Mouse (Mus musculus): ENCODE data around the gene Armc7. TPM values are rescaled to one million over a fixed set of nuclear protein-coding genes. Genes with fewer than 3 reads are reported as not detected.

Armc7 gene
- total and polyA plus RNA-seq, 3 experiments: 1.9 to 3.3 (median 2.7) TPM

DNA sequence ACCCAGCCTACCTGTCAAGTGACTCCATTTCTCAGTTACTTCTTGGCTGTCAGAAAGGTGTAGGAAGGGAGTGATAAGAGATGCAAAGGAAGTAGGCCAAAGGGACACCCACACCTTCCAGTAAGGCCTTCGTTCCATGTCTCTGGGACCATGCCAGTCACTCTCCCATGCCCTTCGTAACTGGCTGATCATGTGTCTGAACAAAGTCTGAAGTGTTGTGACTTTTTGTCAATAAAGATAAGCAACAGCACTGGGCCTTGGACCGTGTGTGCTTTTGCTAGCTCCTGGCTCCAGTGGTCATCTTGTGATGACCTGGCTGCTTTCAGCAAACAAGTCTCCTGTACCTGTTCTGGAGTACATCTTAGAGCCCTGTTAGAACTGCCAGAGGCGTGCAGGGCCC, 42.7 kb upstream of the Armc7 start:
- Histone ChIP-seq H3K79me2 (replicated peaks; ENCODE audit: control insufficient read depth, insufficient read depth, low read length) (no peaks in the 10 kb centered on the region), H3K27ac (no peak overlapping the region), H3K27me3 (ENCODE audit: control insufficient read depth, insufficient read depth, low read length) (no peaks in the 10 kb centered on the region), H3K4me1 (ENCODE audit: control insufficient read depth, insufficient read depth, low read length) (peaks cover 4% of the 10 kb centered on the region), H3K36me3 (ENCODE audit: control insufficient read depth, insufficient read depth, low read length) (no peaks in the 10 kb centered on the region), H3K9ac (ENCODE audit: low read depth, low read length) (no peak overlapping the region), H3K4me3 (no peak overlapping the region)
- DNase-seq: no peak
- intact Hi-C loops (cut with DNase I): no loop called here
- no peak for TF ChIP-seq POLR2A (IDR thresholded peaks at IDR 0.05; ENCODE audit: insufficient read depth, low read depth, low read length)
- TF ChIP-seq EP300 (IDR thresholded peaks at IDR 0.05; ENCODE audit: insufficient read depth, low read depth, low read length): no peak
- no peak for TF ChIP-seq CTCF (IDR thresholded peaks at IDR 0.05)
- WGBS: 50% methylated on average over 4 of the region's 4 CpGs

DNA sequence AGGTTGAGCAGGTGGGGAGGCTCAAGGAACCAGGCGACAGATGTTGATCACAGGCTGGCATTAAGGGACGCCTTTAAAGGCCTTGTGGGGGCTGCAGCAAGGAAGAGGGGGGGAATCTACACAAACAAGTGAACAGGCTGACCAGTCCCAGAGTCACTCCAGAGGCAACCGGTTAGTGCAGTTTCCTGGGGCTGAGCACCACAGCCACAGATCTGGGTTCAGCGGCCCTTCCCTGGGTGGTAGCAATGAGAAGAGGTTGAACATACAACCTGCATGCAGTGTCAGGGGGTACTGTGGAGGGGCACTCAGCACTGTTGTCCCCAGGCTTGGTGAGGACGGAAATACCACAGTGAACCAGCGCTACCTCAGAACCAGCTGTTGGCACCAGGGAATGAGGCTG, 42.1 kb upstream of the Armc7 start:
- no peak for TF ChIP-seq CTCF (IDR thresholded peaks at IDR 0.05)
- TF ChIP-seq EP300 (IDR thresholded peaks at IDR 0.05; ENCODE audit: insufficient read depth, low read depth, low read length): no peak
- TF ChIP-seq POLR2A (IDR thresholded peaks at IDR 0.05; ENCODE audit: insufficient read depth, low read depth, low read length): no peak
- intact Hi-C loops (cut with DNase I): no loop called here
- Histone ChIP-seq H3K27ac (no peak overlapping the region), H3K4me3 (no peak overlapping the region), H3K9ac (ENCODE audit: low read depth, low read length) (no peak overlapping the region), H3K4me1 (ENCODE audit: control insufficient read depth, insufficient read depth, low read length) (peaks cover 2% of the 10 kb centered on the region), H3K79me2 (replicated peaks; ENCODE audit: control insufficient read depth, insufficient read depth, low read length) (no peaks in the 10 kb centered on the region), H3K27me3 (ENCODE audit: control insufficient read depth, insufficient read depth, low read length) (no peaks in the 10 kb centered on the region), H3K36me3 (ENCODE audit: control insufficient read depth, insufficient read depth, low read length) (no peaks in the 10 kb centered on the region)
- no peak for DNase-seq
- 81% methylated on average over 6 of the region's 6 CpGs for WGBS

DNA sequence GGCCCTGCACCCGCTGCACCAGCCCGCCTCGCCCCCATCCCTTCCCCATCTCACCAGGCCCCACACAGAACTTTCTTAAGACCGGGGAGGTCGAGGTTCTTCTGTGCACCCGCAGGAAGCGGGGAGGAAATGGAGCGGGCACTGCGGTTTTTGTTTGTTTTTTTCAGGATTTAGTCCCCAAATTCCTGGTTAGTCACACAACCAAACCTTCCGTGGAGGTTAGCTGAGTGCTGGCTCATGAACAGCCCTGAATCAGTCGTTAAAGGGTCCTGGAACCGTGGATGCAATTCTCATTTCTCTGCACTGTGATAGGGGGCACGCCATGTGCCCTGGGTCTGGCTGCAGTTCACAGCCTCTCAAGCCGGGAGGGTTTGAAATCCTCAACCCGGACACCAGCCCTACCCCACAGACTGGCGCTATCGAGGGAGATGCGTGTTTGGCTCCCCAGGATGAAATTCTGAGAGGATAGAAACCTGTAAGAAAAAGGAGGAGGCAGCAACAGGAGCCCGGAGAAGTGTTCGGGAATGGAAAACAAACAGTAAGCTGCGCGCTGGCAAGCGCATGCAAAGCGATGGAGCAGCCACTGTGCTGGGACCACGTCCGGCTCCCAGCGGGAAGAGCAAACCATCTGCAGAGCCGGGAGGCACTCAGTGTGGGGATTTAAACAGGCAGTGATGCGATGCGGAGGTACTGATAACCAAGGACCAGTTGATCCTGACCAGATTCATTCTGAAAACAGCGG, 39.7 kb upstream of the Armc7 start:
- no peak for TF ChIP-seq CTCF (IDR thresholded peaks at IDR 0.05)
- 0 out of 2 replicates have a peak, but pooled peaks have one; percentile 31 for TF ChIP-seq EP300 (IDR thresholded peaks at IDR 0.05; ENCODE audit: insufficient read depth, low read depth, low read length)
- no peak for TF ChIP-seq POLR2A (IDR thresholded peaks at IDR 0.05; ENCODE audit: insufficient read depth, low read depth, low read length)
- Histone ChIP-seq H3K4me1 (ENCODE audit: control insufficient read depth, insufficient read depth, low read length) (peaks cover 2% of the 10 kb centered on the region), H3K4me3 (peak overlapping the region; percentile 24; the same call in 1 of the 2 replicates), H3K9ac (ENCODE audit: low read depth, low read length) (0 out of 2 replicates have a peak overlapping the region, but pooled peaks have one; percentile 4), H3K36me3 (ENCODE audit: control insufficient read depth, insufficient read depth, low read length) (no peaks in the 10 kb centered on the region), H3K79me2 (replicated peaks; ENCODE audit: control insufficient read depth, insufficient read depth, low read length) (no peaks in the 10 kb centered on the region), H3K27me3 (ENCODE audit: control insufficient read depth, insufficient read depth, low read length) (no peaks in the 10 kb centered on the region), H3K27ac (no peak overlapping the region; the same call in 1 of the 2 replicates)
- intact Hi-C loops (cut with DNase I): no loop called here
- WGBS: 15% methylated on average over 31 of the region's 31 CpGs
- peak in 1 of 2 experiments; percentile 42 for DNase-seq

DNA sequence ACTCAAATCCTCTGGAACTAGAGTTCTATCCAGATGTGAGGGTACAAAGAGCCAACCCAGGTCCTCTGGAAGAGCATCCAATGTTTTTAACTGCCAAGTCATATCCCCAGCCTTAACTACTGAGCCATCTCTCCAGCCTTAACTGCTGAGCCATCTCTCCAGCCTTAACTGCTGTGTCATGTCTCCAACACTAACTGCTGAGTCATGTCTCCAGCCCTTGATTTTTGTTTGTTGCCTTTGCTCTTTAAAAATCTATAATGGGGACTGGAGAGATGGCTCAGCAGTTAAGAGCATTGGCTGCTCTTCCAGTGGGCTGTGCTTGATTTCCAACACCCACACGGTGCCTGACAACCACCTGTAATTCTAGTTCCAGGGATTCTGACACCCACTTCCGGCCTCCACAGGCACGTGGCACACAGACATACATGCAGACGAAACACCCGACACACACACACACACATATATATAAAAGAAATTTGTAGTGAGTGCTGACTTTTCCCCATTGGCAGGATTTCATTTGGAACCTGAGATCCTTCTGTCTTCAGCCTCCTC, 37.8 kb upstream of the Armc7 start:
- intact Hi-C loops (cut with DNase I): no loop called here
- no peak for TF ChIP-seq POLR2A (IDR thresholded peaks at IDR 0.05; ENCODE audit: insufficient read depth, low read depth, low read length)
- TF ChIP-seq CTCF (IDR thresholded peaks at IDR 0.05): no peak
- no peak for TF ChIP-seq EP300 (IDR thresholded peaks at IDR 0.05; ENCODE audit: insufficient read depth, low read depth, low read length)
- Histone ChIP-seq H3K79me2 (replicated peaks; ENCODE audit: control insufficient read depth, insufficient read depth, low read length) (no peaks in the 10 kb centered on the region), H3K36me3 (ENCODE audit: control insufficient read depth, insufficient read depth, low read length) (no peaks in the 10 kb centered on the region), H3K4me1 (ENCODE audit: control insufficient read depth, insufficient read depth, low read length) (peaks cover 2% of the 10 kb centered on the region), H3K27ac (no peak overlapping the region), H3K9ac (ENCODE audit: low read depth, low read length) (no peak overlapping the region), H3K4me3 (no peak overlapping the region), H3K27me3 (ENCODE audit: control insufficient read depth, insufficient read depth, low read length) (no peaks in the 10 kb centered on the region)
- 62% methylated on average over 5 of the region's 5 CpGs for WGBS
- no peak for DNase-seq

DNA sequence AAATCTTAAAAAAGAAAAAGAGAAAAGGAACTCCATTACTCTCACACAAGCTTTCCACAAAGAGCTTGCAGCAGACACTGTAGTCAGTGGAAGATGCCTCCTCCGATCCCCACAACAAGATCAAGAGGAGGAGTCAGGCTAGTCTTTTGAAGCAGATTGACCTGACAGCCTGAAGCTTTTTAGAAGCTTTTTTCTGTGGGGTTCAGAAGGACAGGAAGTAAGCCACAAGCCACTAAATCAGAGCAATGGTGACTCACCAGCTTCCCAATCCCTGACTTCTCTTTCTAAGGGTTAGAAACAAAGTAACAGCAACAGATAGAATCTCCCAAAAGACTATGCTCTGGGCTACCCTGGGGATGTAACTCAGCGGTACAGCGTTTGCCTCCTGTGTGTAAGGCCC, 36.1 kb upstream of the Armc7 start:
- no peaks in the 10 kb centered on the region for H3K36me3 ChIP-seq (ENCODE audit: control insufficient read depth, insufficient read depth, low read length)
- no peaks in the 10 kb centered on the region for H3K27me3 ChIP-seq (ENCODE audit: control insufficient read depth, insufficient read depth, low read length)
- no peak overlapping the region for H3K9ac ChIP-seq (ENCODE audit: low read depth, low read length)
- TF ChIP-seq POLR2A (IDR thresholded peaks at IDR 0.05; ENCODE audit: insufficient read depth, low read depth, low read length): no peak
- no peak for TF ChIP-seq CTCF (IDR thresholded peaks at IDR 0.05)
- TF ChIP-seq EP300 (IDR thresholded peaks at IDR 0.05; ENCODE audit: insufficient read depth, low read depth, low read length): no peak
- no peak overlapping the region for H3K27ac ChIP-seq
- WGBS: 65% methylated on average over 3 of the region's 3 CpGs
- intact Hi-C loops (cut with DNase I): no loop called here
- H3K4me3 ChIP-seq: no peak overlapping the region
- no peak for DNase-seq
- H3K79me2 ChIP-seq (replicated peaks; ENCODE audit: control insufficient read depth, insufficient read depth, low read length): no peaks in the 10 kb centered on the region
- H3K4me1 ChIP-seq (ENCODE audit: control insufficient read depth, insufficient read depth, low read length): peaks cover 2% of the 10 kb centered on the region
